Mouse (Mus musculus): ENCODE measurements around the gene Cwc25. TPM values are rescaled to one million over a fixed set of nuclear protein-coding genes. Genes with fewer than 3 reads are reported as not detected.

Cwc25 gene
- polyA plus RNA-seq, 1 experiment = 6.3 TPM

- H3K4me1 ChIP-seq (ENCODE audit: control insufficient read depth, insufficient read depth, low read length) = no peaks in the 10 kb centered on the region; the same call in none of the 2 replicates
- H3K36me3 ChIP-seq (ENCODE audit: control insufficient read depth, insufficient read depth, low read length) = no peaks in the 10 kb centered on the region; the same call in 1 of the 2 replicates
- no peaks in the 10 kb centered on the region for H3K27me3 ChIP-seq (ENCODE audit: control insufficient read depth, insufficient read depth, low read length)
- TF ChIP-seq CTCF (IDR thresholded peaks at IDR 0.05; ENCODE audit: control insufficient read depth, insufficient read depth, insufficient replicate concordance, low read depth, low read length) (no peak), POLR2A (IDR thresholded peaks at IDR 0.05; ENCODE audit: control insufficient read depth, low read depth, low read length) (no peak)
- H3K4me3 ChIP-seq (ENCODE audit: control insufficient read depth, low read depth, low read length) = peak overlapping the region; percentile 91
- peak overlapping the region; percentile 94 for H3K27ac ChIP-seq (ENCODE audit: control insufficient read depth, insufficient read depth, low read depth, low read length)
These were observed 15.1 kb upstream of the Cwc25 start for GRCm38 (mm10) chr11:97781478-97781831.

GRCm38 (mm10) chr11:97779968-97780701 lies 13.8 kb upstream of the Cwc25 start:
- no peaks in the 10 kb centered on the region for H3K27me3 ChIP-seq (ENCODE audit: control insufficient read depth, insufficient read depth, low read length)
- TF ChIP-seq POLR2A (IDR thresholded peaks at IDR 0.05; ENCODE audit: control insufficient read depth, low read depth, low read length) = no peak
- no peak for TF ChIP-seq CTCF (IDR thresholded peaks at IDR 0.05; ENCODE audit: control insufficient read depth, insufficient read depth, insufficient replicate concordance, low read depth, low read length)
- H3K27ac ChIP-seq (ENCODE audit: control insufficient read depth, insufficient read depth, low read depth, low read length) = peak overlapping the region; percentile 19; the same call in 1 of the 2 replicates
- peak overlapping the region; percentile 28; the same call in 1 of the 2 replicates for H3K4me3 ChIP-seq (ENCODE audit: control insufficient read depth, low read depth, low read length)
- H3K36me3 ChIP-seq (ENCODE audit: control insufficient read depth, insufficient read depth, low read length) = no peaks in the 10 kb centered on the region; the same call in 1 of the 2 replicates
- H3K4me1 ChIP-seq (ENCODE audit: control insufficient read depth, insufficient read depth, low read length) = peaks cover 3% of the 10 kb centered on the region

GRCm38 (mm10) chr11:97778918-97779317 lies 12.6 kb upstream of the Cwc25 start:
- no peaks in the 10 kb centered on the region; the same call in 1 of the 2 replicates for H3K36me3 ChIP-seq (ENCODE audit: control insufficient read depth, insufficient read depth, low read length)
- no peak overlapping the region for H3K4me3 ChIP-seq (ENCODE audit: control insufficient read depth, low read depth, low read length)
- H3K4me1 ChIP-seq (ENCODE audit: control insufficient read depth, insufficient read depth, low read length) = peaks cover 3% of the 10 kb centered on the region
- H3K27me3 ChIP-seq (ENCODE audit: control insufficient read depth, insufficient read depth, low read length) = no peaks in the 10 kb centered on the region
- TF ChIP-seq POLR2A (IDR thresholded peaks at IDR 0.05; ENCODE audit: control insufficient read depth, low read depth, low read length) (no peak), CTCF (IDR thresholded peaks at IDR 0.05; ENCODE audit: control insufficient read depth, insufficient read depth, insufficient replicate concordance, low read depth, low read length) (no peak)
- H3K27ac ChIP-seq (ENCODE audit: control insufficient read depth, insufficient read depth, low read depth, low read length) = no peak overlapping the region

- Histone ChIP-seq H3K4me1 (ENCODE audit: control insufficient read depth, insufficient read depth, low read length) (peaks cover 3% of the 10 kb centered on the region), H3K27ac (ENCODE audit: control insufficient read depth, insufficient read depth, low read depth, low read length) (no peak overlapping the region), H3K4me3 (ENCODE audit: control insufficient read depth, low read depth, low read length) (peak overlapping the region; percentile 92), H3K36me3 (ENCODE audit: control insufficient read depth, insufficient read depth, low read length) (no peaks in the 10 kb centered on the region; the same call in 1 of the 2 replicates), H3K27me3 (ENCODE audit: control insufficient read depth, insufficient read depth, low read length) (no peaks in the 10 kb centered on the region)
- TF ChIP-seq CTCF (IDR thresholded peaks at IDR 0.05; ENCODE audit: control insufficient read depth, insufficient read depth, insufficient replicate concordance, low read depth, low read length) = no peak
These were observed 10.8 kb upstream of the Cwc25 start for GRCm38 (mm10) chr11:97777129-97777529.

- H3K36me3 ChIP-seq (ENCODE audit: control insufficient read depth, insufficient read depth, low read length) = no peaks in the 10 kb centered on the region; the same call in 1 of the 2 replicates
- peak overlapping the region; percentile 54 for H3K27ac ChIP-seq (ENCODE audit: control insufficient read depth, insufficient read depth, low read depth, low read length)
- peaks cover 3% of the 10 kb centered on the region for H3K4me1 ChIP-seq (ENCODE audit: control insufficient read depth, insufficient read depth, low read length)
- no peaks in the 10 kb centered on the region for H3K27me3 ChIP-seq (ENCODE audit: control insufficient read depth, insufficient read depth, low read length)
- H3K4me3 ChIP-seq (ENCODE audit: control insufficient read depth, low read depth, low read length) = peak overlapping the region; percentile 92
- TF ChIP-seq POLR2A (IDR thresholded peaks at IDR 0.05; ENCODE audit: control insufficient read depth, low read depth, low read length) (no peak), CTCF (IDR thresholded peaks at IDR 0.05; ENCODE audit: control insufficient read depth, insufficient read depth, insufficient replicate concordance, low read depth, low read length) (no peak)
These were observed 10.3 kb upstream of the Cwc25 start for GRCm38 (mm10) chr11:97776497-97777128.

- H3K4me3 ChIP-seq (ENCODE audit: control insufficient read depth, low read depth, low read length) = peak within 1 kb of the TSS; percentile 92
- no peaks in the 10 kb centered on the region; the same call in 1 of the 2 replicates for H3K36me3 ChIP-seq (ENCODE audit: control insufficient read depth, insufficient read depth, low read length)
- peak within 1 kb of the TSS; percentile 95 for H3K27ac ChIP-seq (ENCODE audit: control insufficient read depth, insufficient read depth, low read depth, low read length)
- TF ChIP-seq POLR2A (IDR thresholded peaks at IDR 0.05; ENCODE audit: control insufficient read depth, low read depth, low read length) = peak; percentile 29; the same call in 1 of the 2 replicates
- TF ChIP-seq CTCF (IDR thresholded peaks at IDR 0.05; ENCODE audit: control insufficient read depth, insufficient read depth, insufficient replicate concordance, low read depth, low read length) = no peak
- H3K4me1 ChIP-seq (ENCODE audit: control insufficient read depth, insufficient read depth, low read length) = peaks cover 3% of the 10 kb centered on the region
- H3K27me3 ChIP-seq (ENCODE audit: control insufficient read depth, insufficient read depth, low read length) = no peaks in the 10 kb centered on the region
These were observed 9.6 kb upstream of the Cwc25 start, which contains the start of gene 1700001P01Rik for GRCm38 (mm10) chr11:97775808-97776496. 1700001P01Rik (minus strand) TSS chr11:97775918.

- no peak for TF ChIP-seq CTCF (IDR thresholded peaks at IDR 0.05; ENCODE audit: control insufficient read depth, insufficient read depth, insufficient replicate concordance, low read depth, low read length)
- peak; percentile 47; the same call in 1 of the 2 replicates for TF ChIP-seq POLR2A (IDR thresholded peaks at IDR 0.05; ENCODE audit: control insufficient read depth, low read depth, low read length)
- H3K4me1 ChIP-seq (ENCODE audit: control insufficient read depth, insufficient read depth, low read length) = peaks cover 3% of the 10 kb centered on the region; the same call in 1 of the 2 replicates
- H3K27me3 ChIP-seq (ENCODE audit: control insufficient read depth, insufficient read depth, low read length) = no peaks in the 10 kb centered on the region
- H3K36me3 ChIP-seq (ENCODE audit: control insufficient read depth, insufficient read depth, low read length) = no peaks in the 10 kb centered on the region
- H3K27ac ChIP-seq (ENCODE audit: control insufficient read depth, insufficient read depth, low read depth, low read length) = peak overlapping the region; percentile 95
- H3K4me3 ChIP-seq (ENCODE audit: control insufficient read depth, low read depth, low read length) = peak overlapping the region; percentile 92
These were observed 8.8 kb upstream of the Cwc25 start for GRCm38 (mm10) chr11:97775186-97775585.

Data from testis, adult 2 months (tissue).